Mouse (Mus musculus) gastrocnemius, adult 18-20 months (tissue): ENCODE measurements at regions not wholly inside any gene's neighbourhood (a gene's known extent, or its start where the extent isn't known, plus 50 kb on each side); places are given as distances from the start of the nearest gene placed in this dataset.

Source experiments
- DNase-seq: peaks from one replicate; pipeline ENCODE4 v3.0.0; 2021; ENCODE audit warnings: low spot score

DNA sequence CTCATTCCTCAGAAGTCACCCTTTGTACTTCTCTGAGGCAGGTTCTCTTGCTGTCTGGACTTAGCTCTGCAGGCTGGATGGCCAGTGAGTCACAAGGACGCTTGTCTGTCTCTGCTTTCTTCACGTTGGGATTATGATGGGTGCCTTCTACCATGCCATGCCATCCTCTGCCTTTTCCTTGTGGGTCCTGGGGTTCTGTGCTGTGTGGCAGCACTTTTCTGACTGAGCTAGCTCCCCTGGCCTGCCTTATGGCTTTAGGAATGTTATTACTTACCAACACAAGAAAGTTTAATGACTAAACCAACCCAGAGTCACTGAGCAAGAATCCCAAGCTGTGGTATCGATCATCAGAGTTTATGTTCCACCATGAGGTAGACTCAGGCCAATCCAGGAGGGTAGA, 280.7 kb downstream of the Gm49356 start:
- DNase-seq = no peak

DNA sequence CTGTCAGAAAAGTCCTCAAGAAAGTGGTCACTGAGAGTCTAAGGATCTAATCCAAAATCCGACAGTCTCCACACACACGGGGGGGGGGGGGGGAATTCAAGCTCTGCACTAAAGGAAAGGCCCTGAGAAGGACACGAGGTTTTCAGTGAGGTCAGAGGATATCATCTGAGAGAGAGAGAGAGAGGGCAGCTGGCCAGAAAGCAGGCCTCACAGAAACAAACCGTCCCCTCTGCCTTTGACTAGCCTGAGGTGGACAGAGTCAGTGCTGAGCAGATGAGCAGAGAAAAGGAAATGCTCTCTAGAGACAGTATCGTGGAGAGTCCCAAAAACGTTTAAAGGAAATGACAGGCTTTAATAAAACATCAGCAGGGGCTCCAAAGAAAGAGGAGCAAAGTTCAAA, 282.0 kb downstream of the Gm49356 start:
- DNase-seq = no peak

DNA sequence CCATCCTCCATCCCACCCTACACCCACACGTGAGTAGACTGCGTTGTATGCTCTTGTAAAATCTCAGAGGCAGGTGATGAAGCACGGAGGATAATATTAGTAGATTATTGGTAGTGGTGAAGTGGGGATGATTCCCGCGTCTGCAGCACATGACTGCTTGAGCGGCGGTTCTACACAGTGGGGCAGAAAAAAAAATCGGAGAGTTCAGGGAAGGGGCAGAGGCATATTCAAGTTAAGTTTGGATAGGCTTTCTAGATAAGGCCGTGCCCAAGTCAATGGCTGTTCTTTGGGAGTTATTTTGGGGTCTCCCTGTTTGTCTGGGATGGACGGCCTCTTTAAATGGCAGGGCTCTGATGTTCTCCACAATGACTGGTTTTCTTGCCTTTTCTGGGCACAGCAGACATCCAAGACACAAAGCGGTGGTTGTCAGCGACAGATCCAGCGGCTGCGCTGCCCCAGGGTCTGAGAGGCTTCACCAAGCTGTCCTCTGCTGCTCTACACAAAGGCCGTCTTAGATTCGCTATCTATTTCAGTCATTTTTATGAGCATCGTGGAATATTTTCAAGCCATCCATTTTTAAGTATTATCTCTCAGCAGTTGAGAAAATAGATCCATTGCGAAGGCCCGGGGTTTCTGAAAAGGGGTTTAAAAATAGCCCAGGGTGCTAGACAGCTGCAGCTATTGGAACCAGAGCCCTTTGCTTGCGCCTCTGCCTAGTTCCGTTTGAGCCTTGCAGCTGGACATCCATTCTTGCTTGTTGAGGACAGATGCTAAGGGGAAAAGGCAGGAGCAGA, 284.6 kb downstream of the Gm49356 start:
- DNase-seq = peak; percentile 36

DNA sequence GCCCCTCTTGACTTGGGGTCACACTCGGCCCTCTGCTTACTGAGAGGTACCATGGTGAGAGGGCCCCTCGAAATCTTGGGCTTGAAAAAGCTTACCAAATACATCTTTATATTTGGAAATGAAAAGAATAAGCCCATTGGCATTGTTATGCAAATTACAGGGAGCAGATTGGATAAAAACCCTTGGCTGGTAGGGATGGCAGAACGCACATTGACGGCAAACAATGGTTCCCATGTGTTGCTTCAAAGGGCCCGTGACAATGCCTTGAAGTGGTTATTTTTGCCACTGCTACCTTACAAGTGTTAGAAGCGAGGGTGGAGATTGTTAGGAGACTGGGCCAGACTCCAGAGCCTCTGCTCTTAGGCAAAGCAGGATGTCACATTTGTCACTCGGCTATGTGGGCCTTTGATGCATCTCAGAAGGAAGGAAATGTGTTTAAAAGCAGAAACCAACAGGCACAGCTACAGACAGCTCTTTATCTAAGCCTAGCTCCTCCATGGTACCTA, 285.2 kb downstream of the Gm49356 start:
- DNase-seq = no peak

- DNase-seq = no peak
Measured at GRCm38 (mm10) chr15:59174893-59175531, 285.9 kb downstream of the Gm49356 start.

DNA sequence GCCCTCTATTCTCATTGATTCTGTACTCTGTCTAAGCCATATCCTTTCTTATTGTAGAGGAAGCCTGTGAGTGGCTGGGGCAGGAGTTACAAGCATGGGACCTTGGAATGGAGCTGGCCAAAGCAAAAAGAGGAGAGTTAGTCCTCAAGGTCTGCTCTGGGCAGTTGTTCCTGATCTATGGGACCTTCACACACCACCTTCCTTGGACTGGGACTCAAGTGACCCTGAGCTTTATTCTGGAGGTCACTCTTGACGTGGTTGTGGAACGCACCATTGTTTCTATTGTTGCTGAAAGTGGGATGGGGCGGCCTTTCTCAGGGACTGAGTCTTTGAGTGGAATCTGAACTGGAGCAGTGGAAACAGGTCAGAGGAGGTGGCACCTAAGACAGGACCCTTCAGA, 291.0 kb downstream of the Gm49356 start:
- DNase-seq = no peak

DNA sequence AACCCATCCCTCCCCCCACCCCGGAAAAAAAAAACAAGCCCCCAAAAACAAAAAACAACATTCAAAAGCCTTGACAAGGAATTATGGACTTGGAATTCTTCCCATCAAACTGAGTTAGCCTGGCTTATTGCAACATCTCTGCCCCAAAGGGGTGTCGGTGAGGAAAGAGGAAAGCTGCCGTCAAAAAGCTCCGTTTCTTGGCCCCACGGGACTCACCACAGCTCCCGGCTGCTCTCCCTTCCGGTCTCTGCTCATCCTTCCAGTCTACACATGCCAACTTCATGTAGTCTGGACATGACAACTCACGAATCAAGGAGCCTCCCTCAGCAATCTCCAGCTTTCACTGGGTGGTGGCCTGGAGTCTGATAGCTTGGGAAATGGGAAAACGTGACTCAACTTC, 295.4 kb downstream of the Gm49356 start:
- peak; percentile 20 for DNase-seq

GRCm38 (mm10) chr15:59187566-59187965, 298.5 kb downstream of the Gm49356 start:
- DNase-seq = no peak

DNA sequence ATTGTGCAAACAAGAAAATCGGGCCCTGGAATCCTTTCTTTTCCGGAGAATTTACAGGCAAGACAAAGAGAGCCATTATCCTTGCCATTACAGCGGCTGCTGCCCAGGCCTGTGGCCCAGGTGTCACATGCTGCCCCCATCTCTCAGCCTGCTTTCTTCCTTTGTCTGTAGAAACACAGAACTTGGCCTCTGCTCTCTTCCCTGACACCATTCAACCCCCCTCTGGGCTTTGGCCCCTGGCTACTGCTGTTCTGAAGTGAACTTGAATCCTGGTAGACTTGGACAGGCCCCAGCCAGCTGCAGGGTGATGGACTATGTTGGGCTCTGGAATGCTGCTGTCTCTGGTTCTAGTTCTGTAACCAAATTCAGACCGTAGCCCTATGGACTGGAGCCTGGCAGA, 299.3 kb downstream of the Gm49356 start:
- peak; percentile 22 for DNase-seq

- DNase-seq = no peak
Measured at GRCm38 (mm10) chr15:59190511-59190910, 301.4 kb downstream of the Gm49356 start.

- peak; percentile 86 for DNase-seq
Measured at GRCm38 (mm10) chr15:59194421-59194820, 305.3 kb downstream of the Gm49356 start.

- DNase-seq = no peak
Measured at GRCm38 (mm10) chr15:59196351-59196750, 307.3 kb downstream of the Gm49356 start.

DNA sequence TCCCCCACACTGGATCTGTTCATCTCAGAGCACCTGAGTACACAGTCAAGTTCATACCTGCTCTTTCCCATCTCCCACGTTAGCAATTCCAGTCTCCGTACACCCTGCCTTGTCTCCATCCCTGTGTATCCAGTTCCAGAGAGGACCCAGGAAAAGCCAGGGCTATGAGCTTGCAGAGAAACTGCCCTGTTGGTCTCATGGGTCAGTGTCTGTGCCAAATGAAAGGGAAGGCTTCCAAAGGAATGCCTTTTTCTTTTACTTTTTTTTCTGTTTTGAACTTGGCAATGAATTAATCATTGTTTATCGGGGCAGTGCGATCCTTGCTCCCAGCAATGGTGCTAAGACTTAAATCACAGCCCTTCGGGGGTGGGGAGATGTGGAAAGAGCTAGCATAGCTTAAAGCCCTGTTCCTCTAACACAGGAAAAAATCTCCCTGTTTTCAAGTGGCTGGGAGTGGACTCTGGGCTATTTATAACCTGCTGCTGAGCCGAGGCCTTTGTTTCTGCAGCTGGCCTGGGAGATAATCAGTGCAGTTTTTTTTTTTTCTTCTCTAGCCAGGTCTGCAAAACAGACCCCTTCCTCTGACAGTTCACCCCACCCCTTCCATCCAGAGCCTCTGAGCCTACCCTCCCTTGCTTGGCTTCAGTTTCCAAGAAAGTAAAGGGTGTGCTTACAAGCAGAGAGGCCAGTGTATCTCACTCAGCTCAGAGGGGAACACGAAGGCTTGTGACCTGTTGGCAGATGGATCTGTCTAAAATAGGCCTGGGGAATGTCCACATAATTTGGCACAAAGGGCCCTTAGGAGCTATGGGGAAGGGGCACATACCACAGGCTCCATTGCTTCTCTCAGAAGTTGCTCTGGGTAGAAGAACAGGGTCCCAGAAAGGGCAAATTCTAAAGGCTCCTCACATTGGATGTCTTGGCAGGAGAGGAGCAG, 308.6 kb downstream of the Gm49356 start:
- DNase-seq = peak; percentile 29

DNA sequence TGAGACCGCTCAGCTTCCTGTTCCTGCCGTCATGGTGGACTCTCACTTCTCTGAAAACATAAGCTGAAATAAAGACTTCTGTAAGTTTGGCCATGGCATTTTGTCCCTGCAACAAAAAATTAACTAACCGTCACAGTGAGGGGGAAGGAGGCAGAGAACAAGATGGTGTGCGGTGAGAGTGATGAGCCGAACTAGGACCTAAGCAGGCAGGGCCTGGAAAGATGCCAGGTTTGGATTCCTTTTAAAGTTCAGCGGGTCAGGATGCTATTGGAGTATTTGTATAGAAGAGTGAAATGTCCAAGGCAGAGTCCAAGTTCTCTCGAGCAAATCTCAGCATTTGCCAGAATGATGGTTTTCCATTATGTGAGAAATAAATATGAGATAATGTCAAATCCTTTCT, 312.3 kb downstream of the Gm49356 start:
- no peak for DNase-seq

DNA sequence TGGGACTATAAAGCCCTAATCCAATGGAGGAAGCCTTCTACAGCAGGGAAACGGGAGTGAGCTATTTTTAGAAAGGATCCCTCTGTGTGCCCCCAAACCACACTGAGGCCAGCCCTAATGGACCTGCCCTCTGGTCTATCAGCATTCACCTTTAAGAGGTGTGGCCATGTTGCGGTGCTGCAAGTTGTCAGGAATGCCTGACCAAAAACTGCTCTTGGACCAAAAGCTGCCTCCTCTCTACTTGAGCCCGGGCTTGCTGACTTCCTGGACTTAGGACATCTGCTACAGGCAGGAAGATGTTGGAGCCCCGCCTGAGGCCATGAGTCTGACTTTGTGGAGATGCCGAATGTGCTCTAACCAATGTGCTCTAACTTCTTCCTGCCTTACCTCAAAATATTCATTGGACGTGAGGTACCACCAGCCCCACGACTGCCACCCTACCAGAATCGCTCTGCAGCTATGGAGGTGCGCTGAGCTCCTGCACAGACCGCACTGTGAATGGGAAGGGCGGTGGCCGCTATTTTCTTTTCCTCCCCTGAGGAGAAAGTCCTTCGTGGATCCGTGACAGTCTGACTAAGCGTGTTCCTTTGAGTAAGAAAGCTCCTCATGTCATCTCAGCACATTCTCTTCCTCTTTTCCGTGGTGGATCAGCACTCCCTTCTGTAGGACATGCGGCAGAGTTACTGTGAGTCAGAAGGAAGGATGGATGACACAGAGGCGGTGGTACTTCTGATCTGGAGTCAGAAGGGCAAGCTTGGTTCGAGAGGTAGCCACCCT, 313.0 kb downstream of the Gm49356 start:
- no peak for DNase-seq

GRCm38 (mm10) chr15:59203097-59203849, 314.2 kb downstream of the Gm49356 start:
- no peak for DNase-seq

DNA sequence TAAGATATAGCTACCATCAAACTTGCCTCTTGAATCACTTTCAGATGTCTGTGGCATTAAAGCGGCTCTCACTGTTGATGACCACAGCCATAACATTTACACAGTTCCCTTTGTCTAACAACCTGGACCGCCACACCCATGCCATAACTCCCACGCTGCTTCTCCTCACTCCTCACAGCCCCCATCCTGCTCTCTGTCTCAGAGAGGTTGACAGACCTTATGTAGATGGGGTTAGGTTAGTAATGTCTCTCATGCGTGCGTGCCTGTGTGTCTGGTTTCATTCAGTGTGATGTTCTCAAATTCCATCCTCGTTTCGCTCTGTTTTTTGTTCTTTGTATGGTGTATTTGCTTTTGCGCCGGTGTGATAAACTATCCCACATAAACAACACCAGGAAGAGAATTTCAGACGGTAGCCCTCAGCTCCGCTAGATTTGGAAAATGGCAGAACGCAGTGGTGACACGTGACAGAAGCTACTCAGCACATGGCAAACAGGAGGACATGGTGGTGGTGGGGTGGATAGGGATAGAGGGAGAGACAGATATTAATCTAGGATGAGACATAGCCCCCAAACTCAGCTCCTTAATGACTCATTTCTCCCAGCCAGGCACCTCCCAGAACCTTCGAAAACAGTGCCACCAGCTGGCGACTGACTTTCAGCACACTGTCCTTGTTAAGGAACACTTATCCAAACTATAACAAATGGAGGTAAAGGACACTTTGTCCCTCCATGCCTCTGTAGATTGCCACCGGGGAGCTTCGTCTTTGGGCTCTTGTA, 314.9 kb downstream of the Gm49356 start:
- DNase-seq = peak; percentile 29

GRCm38 (mm10) chr15:59205091-59205490, 316.0 kb downstream of the Gm49356 start:
- DNase-seq = no peak

DNA sequence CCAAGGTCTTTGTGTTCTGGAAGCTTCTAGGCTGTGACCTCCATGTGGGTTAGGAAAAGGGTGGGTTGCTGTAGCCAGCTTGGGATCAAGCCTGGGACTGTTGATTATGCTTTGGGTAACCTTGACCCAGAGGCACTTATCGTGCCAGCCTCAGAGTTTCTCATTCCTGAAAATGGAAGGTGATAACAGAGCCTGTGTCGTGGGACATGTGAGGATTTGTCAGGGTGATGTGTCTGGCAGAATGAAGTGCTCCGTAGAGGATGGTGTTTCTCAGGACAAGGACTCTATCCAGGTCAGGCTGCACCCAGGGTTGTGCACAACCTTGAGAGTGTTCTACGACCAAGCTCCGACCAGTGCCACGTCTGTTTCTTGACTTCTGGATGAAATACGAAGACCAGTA, 316.4 kb downstream of the Gm49356 start:
- no peak for DNase-seq

- no peak for DNase-seq
Measured at GRCm38 (mm10) chr15:59206636-59207035, 317.5 kb downstream of the Gm49356 start.
